Mouse (Mus musculus) ovary, postnatal 14 days (tissue): Measurements from ENCODE around the gene Nbr1.
"Not testable (repeated sequence)": the region's sequence is repeated elsewhere in the genome, so short reads cannot be mapped to it uniquely, and the experiment has no call there.

Experiments
- DNase-seq: peaks from one replicate; pipeline ENCODE4 v3.0.0; 2022; ENCODE audit warnings: low spot score

Nbr1 gene

DNA sequence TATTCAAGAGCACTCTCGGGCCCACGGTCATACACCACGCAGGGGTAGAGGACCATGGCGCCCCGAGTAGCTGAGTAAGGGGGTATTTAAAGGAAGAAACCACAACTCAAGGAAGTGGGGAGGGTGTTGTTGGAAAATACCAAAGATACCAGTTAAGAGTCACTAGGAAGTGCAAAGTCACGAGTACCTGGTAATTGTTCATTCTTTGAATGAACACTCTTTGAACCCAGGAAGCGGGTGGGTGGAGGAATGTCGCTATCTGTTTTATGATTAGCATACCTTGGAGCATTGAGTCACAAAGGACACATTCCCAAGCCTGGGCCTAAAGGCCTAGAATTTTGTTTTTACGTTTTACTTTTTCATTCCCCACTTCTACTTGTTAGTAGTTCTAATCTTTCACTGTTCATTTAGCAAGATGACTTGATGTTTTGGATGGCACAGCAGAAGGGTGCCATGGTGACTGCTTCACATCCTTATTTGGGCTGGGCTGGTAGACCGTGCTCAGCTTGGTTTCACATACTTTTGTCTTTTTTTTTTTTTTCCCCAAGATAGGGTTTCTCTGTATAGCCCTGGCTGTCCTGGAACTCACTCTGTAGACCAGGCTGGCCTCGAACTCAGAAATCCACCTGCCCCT is 68.2 kb downstream of the Nbr1 start:
- not testable (repeated sequence) for DNase-seq

- DNase-seq, result no peak
These were observed 74.7 kb downstream of the Nbr1 start for GRCm38 (mm10) chr11:101626649-101626994.

DNA sequence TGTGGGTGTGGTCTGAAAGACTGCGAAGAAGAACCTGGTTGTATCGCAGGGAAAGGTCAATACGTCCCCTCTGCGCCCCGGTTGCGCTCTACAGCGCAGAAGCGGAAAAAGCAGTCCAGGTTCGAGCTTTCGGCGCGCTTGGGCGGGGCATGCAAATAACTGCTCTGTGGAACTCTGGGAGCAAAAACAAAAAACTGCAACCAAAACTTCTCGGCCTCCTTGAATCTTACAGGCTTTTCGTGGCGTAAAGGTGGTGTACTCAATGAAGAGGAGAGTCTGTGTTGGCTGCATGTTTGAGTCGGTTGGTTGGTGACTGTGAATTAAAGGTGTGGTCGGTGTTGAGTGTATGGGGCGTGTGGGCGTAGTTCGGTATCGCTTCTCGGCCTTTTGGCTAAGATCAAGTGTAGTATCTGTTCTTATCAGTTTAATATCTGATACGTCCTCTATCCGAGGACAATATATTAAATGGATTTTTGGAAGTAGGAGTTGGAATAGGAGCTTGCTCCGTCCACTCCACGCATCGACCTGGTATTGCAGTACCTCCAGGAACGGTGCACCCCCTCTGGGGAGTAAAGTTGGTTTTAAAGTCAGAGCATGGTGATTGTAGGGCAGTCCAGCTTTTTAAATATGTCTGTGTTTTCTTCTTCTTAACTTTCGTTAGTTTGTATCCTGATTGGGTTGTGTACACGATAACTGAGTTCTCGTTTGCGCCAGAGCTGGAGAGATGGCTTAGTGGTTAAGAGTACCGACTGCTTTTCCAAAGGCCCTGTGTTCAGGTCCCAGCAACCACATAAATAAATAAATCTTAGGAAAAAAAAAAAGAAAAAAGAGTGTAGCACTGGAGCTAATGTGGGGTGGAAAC is 75.3 kb downstream of the Nbr1 start, which contains the start of gene Rdm1:
TSS of gene Rdm1 (plus strand) at position 201 of the 862 bp plus-strand sequence.
- peak; percentile 70 for DNase-seq

- DNase-seq, result peak; percentile 89
These were observed 76.1 kb downstream of the Nbr1 start for GRCm38 (mm10) chr11:101627857-101628559.

DNA sequence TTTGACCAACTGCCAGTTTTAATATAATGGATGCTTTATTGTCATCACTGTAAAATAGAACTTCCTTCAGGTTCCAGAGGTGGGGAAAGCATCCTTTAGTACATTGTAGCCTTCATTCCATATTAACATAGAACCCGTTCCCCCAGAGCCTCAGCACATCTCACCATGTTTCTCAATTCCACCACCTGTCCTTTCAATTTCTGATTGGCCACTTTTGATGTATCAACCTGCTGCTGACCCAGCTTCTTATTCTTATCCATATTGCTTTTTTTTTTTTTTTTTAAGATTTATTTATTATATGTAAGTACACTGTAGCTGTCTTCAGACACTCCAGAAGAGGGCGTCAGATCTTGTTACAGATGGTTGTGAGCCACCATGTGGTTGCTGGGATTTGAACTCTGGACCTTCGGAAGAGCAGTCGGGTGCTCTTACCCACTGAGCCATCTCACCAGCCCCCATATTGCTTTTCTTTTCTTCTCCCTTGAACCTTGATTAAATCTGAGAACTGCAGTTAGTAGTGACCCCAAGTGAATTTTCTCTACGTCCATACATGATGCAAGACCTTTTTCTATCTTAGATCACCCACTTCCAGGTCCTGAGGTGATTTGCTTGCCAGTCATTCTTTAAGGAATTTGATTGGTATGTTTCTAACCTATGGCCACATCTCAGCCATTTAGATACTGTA is 76.9 kb downstream of the Nbr1 start:
- DNase-seq, result not testable (repeated sequence)
